Mouse (Mus musculus) brain, embryonic 14.5 days (tissue): ENCODE data around the gene Gna14.

Source experiments
- CTCF ChIP-seq: fragments of 200-500 bp; IDR thresholded peaks from 2 replicates; pipeline ENCODE4 v1.5.1; 2012; ENCODE audit warnings: inconsistent platforms, mild to moderate bottlenecking, moderate library complexity, borderline replicate concordance; ENCODE audit not compliant: insufficient read depth, insufficient read length; ENCODE audit errors: extremely low read depth
- POLR2A ChIP-seq: fragments of 200-500 bp; IDR thresholded peaks from 2 replicates; pipeline ENCODE4 v1.6.1; 2012; ENCODE audit warnings: mild to moderate bottlenecking, inconsistent platforms, borderline replicate concordance; ENCODE audit not compliant: poor library complexity, insufficient read depth, insufficient read length, severe bottlenecking; ENCODE audit errors: extremely low read depth

DNA sequence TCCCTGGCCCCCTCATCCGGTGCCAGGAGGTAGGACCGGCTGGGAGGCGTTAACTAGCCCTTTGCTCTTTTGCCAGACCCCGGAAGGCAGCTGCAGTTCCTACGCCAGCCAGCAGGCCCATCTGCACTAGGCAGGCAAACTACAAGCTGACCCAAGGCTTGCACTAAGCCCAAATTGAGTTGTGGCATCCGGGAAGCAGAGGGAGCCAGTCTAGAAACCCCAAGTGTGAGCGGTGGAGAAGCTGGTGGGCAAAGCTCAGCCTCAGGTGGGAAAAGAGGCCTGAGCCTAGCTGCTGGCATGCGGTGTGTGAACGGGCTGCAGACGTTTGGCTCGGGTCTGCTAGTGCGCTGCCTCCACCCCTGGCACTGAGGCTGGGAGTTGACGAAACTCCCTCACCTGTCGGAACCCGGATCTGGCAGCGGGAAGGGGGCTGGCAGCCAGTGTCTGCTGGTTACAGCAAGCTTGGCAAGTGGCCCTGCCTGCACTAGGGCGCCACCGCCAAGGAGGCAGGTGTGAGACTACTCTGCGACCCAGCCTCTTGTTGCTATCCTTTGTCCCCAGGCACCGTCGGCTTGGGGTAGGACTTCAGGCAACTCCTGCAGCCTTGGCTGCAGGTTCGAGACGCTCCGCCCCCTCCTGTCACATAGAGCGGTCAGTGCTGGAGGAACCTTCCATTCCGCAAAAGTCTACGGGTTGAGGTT, at the start of gene Gna14:
- TF ChIP-seq CTCF (peak; percentile 74), POLR2A (no peak)
